Mouse (Mus musculus): ENCODE measurements at regions not wholly inside any gene's neighbourhood (a gene's known extent, or its start where the extent isn't known, plus 50 kb on each side); places are given as distances from the start of the nearest gene placed in this dataset.

DNA sequence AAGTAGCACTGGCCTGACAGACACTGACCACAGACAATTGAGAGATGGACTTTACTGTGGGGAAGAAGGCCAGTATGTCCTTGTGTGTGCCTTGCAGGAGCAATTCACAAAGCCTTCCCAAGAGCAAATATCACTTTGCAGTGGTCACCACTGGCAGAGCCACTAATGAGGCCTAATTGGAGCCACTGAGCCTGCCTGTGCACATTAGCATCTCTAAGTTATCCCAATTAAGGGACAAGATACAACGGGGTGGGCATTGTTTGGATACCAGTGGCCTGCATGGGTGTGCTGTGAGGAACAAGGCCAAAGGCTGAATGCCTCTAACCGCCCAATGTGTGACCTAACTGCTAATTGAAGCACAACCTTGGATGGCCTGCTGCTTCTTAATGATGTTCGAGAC lies 433.4 kb upstream of the Ptbp2 start:
- no peak for DNase-seq

DNA sequence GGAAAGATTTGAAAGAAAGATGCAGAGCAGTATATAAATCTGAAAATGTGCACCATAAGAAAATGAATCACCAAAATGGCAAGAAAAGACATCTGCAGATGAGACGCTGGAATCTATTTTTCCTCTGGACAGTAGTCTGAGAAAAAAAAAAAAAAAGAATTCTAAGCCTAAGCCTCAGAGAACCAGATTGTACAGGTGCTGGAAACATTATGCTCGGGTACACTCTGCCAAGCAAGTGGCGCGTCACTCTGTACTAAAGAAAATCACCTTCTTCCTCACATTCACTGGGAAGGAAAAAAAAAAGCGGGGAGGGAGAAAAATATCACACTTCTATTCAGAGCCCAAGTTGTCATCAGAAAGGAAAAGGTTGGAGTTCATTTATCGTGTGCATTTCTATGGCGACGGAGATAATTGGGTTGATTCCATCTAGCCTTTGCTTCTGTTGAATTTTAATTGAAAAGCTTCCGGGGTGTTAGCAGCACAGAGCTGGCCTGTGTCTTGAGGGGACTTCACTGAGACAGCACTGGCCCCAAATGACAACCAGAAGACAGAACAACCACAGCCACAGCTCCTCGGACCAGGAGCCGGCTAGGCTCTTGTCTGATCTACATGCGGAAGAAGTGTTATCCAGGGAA lies 430.5 kb upstream of the Ptbp2 start:
- DNase-seq: peak; percentile 16

DNA sequence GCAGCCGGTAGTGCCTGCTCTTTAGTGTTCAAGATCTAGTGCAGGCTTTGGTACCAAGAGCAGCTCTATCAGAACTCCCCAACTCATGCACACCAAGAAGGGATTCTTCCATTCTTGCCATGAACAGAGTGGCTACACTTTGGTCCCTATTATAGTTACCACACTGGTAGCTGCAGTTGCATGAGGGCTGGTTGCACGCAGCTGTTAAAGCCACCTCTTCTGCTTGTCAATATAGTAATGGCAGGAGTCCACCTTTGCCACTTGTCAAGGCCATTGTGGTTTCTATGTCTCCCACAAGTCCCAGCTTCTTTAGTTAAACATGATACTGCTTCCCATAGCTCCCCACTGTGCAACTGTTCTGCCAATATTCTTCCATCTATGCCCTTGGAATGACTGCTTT lies 415.1 kb upstream of the Ptbp2 start:
- DNase-seq: no peak

DNA sequence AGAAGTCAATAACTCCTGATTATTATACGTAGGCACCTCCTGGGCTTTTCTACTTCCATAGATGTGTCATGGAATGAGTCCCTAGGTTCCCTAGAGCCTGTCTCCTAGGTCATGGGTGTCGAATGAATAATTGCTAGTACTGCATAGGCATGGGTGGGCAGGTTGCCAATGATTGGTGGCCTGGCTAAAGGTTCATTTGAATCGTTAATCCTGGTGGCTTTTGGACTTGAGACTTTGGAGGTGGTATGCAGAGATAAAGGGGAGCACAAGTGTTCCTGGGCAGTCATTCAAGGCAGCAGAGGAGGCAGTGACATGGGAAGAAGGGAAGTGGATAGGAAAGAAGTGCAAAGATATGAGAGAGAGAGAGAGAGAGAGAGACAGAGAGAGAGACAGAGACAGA lies 410.2 kb upstream of the Ptbp2 start:
- no peak for DNase-seq

DNA sequence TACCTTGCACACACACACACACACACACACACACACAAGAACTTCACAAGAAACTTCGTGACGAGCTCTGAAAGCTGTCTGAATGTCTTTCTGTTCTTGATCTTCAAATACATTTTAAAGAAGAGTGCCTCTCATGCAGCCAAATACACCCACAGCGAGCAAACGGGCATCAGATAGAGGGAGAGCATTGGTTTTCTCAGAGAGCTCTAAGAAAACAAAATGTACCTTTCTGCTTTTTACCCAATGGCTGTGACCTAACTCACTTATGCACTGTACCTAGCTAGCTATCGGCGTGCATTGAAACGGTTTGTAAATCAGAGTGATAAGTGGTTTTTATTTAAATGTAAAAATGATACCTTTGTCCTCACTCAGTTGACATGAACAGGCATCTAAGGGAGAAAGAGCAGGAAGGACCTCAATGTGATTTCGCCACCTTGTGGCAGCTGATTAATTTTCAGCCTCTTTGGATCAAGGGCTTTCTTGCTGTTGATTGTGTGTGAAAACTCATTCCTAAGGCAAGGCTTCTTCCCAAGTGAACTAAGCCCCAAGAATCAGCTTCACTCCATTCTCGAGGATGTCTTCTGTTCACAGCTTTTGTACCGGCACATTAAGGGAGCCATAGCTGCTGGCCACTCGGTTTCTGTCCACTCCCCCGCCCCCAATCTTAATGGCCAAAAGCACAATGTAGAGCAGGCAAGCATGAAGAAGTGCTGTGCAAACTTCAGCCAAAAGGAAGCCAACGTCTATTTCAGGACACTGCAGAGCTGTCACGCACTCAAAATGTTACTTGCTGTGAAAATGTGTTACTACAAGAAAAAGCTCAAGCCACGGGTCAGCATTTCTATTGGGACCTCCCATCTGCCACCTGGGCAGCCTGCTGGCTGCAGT lies 408.4 kb upstream of the Ptbp2 start:
- peak; percentile 72 for DNase-seq

DNA sequence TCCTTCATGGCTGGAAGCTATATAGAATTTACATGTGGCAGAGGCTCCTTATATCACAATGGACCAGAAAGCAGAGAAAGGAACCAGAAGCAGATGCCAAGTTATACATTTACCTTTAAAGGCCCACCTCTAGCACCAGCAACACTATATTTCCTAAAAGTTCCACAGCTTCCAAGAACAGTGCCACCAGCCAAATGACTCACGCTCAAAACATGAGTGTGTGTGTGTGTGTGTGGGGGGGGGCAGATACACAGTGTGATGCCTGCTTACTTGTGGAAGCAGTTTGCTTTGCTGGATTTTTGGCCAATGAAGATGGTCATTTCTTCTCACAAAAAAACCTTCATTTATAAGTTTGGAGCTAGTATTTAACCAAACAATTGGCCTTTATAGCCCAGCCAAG lies 405.3 kb upstream of the Ptbp2 start:
- no peak for DNase-seq

DNA sequence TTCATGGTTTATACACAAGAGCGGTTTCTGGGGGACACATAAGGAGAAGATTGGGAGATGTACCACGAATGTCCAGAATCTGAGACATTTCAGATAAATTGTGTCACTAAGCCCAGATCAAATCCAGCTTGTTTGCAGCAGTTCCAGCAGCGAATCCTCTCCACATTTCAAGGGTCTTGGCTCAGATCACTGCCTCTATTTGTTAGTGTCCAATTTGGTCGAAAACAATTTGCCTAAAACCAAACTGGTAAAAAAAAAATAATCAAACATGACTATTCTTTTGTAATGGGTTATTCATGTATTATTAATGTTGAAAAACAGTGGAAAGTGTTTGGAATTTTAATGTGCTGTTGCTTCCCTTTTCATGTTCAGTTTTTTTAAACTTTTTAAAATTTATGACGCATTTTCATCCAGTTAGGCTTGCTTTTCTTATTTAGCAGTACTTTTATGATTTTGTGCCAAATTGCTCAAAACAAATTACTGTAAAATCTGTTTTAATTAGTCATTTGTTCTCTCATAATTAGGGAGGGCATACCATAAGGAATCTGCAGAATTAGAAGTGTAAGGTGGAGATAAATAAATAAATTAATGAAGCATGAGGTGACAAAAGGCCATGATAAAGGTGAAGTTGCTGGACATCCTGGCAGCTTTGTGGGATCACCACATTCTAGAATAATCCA lies 396.8 kb upstream of the Ptbp2 start:
- DNase-seq: no peak

DNA sequence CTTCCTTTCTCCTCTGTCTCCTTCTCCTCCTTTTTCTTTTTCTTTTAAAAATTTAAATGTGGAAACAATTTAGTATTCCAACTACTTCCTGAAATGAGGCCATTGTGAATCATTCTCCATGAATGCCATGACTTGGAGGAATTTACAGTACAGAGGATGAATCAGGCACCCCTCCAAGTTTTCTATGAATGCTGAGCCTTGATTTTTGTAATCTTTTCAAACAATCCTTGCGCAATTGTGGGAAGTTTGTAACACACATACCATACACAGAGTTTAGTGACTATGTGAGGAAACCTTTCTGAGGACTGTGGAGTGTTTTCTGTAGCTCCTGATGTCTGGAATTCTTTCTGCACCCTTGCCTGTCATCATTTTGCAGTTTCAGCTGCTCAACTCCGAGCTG lies 391.4 kb upstream of the Ptbp2 start:
- no peak for DNase-seq
